Mouse (Mus musculus) CD8-positive naive resting alpha-beta T cell, adult 57 days (primary cell): ENCODE data around the gene Gm20909. TPM values are rescaled to one million over a fixed set of nuclear protein-coding genes. Genes with fewer than 3 reads are reported as not detected.

Experiments
- total RNA-seq: library from RNA; stranded (reverse); gene quantifications from one replicate; pipeline ENCODE4 v1.2.4, GENCODE M21; 2023

Gm20909 gene
- not detected for total RNA-seq

DNA sequence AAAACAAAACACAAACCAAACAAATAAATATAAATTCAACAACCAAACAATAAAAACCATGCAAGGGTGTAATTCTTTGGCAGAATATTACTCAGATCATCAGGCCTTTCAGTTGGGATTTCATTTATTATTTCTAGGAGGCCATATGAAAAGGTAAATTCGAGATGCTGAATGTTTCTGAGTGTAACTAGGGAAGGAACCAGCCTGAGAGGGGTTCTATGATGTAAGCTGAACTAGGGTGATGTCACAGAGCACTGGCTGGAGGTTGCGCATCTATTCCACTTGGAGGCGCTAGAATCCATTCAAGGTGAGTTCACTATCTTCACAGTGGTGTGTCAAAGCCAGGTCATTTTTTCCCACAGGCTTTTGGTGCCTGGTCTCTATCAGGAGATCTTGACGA lies at the start of gene Gm20909:
TSS of gene Gm20909 (plus strand) at position 301 of the 400 bp plus-strand sequence.

Other genes with a start within 250 kb of the Gm20909 start
- not detected for gene Gm29866, start 170.9 kb upstream of the Gm20909 start, total RNA-seq
- not detected for gene Gm20865, start 77.0 kb downstream of the Gm20909 start, total RNA-seq